Mouse (Mus musculus): Measurements from ENCODE around the gene Lrrfip2. TPM values are rescaled to one million over a fixed set of nuclear protein-coding genes. Genes with fewer than 3 reads are reported as not detected.

Gene Lrrfip2
- total RNA-seq, 2 experiments from 2014 or later = 77.9 to 138 TPM

DNA sequence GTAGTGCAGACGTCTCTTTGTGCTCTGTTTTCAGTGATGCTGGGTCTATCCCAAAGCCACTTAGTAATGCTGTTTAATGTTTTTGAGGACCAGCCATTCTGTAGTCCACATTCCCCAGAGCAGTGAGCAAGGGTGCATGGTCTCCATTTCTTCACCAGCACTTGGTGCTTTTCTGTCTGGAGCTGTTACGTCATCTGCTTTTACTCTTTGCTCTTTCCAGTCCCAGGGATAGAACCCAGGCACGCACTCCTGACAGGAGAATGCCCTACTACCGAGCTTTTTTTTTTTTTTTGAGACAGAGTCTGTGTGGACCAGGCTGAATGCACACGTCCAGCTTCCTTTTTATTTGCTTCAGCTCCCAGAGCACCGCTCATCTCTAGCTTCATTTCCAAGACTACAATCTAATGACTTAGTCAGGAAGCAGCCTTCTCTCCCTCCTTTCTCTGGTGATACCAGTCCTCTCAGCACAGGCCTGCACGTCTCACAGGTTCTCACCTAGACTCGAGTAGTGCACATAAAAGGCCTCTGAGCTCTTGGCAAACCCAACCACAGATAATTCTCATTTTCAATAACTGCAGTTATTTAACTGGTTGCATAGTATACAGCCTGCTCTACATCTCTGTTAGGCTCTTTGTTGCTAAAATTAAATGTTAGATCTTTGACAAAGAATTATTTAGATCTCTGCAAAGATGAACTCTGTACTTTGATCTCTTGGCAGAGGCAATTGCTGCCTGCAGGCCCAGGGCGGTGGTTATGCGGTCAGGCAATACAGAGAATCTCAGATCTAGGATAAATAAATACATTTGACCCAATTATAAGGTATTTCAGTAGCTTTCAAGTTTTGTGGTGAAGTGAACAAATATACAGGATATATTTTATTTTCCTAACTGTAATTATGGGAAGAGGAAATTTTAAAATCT, 94.0 kb downstream of the Lrrfip2 start:
- no peak for ATAC-seq (ENCODE audit: poor library complexity, severe bottlenecking)

- no peak for ATAC-seq (ENCODE audit: poor library complexity, severe bottlenecking)
Observed at GRCm38 (mm10) chr9:111213501-111213900, 96.1 kb downstream of the Lrrfip2 start.

- peak; percentile 85 for ATAC-seq (ENCODE audit: poor library complexity, severe bottlenecking)
Observed at GRCm38 (mm10) chr9:111216424-111216823, 99.0 kb downstream of the Lrrfip2 start.

DNA sequence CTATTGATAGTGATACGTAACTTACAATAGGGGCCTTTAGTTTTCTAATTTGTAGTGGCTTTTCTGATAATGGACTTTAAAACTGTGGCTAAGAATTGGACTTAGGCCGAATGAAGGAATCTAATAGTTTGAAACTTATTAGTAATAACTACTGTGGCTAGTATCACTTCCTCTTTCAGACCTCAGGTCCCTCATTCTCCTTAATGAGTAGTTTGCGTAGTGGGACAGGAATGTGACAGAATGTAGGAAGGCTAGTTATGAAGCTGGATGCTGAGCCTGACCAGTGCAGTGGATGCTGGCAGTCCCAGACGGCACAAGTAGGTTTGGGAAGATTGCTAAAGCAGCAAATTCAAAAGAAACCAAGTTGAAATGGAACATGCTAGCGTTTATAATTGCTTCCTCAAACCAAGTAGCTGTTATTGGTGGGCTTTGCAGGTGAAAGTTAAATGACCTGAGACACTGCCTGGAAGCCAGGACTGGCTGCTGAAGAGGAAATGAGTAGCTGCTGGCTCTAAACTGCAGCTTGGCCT, 103.2 kb downstream of the Lrrfip2 start:
- ATAC-seq (ENCODE audit: poor library complexity, severe bottlenecking) = peak; percentile 60

DNA sequence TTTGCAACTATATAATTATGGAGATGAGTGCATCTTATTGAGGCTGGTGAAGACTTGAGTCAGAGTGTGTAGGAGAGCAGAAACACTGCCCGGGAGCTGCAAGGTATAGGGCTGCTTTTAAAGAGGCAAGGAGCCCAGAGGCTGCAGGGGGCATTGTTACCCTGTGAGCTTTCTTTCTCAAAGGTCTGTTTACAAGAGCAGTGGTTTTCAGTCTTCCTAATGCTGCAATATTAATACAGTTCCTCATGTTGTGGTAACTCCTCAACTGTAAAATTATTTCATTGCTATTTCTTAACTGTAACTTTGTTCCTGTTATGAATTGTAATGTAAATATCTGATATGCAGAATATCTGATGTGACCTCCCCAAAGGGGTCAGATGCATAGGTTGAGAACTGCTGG, 104.2 kb downstream of the Lrrfip2 start:
- peak; percentile 64 for ATAC-seq (ENCODE audit: poor library complexity, severe bottlenecking)

DNA sequence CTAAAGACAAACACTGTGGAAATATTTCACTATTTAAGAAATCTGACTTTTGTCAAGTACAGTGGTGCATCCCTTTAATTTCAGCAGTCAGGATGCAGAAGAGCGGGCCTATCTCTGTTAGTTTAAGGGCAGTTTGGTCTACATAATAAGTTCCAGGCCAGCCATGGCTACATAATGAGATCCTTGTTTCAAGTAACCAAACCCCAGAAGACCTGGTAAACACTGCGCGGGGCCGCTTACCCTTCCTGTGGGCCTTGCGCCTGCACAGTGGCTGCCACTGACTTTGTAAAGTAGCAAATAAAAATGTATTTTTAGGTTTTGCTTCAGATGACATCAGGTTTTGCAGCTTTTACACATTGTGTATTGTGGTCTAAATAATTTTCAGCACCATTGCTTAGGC, 106.0 kb downstream of the Lrrfip2 start:
- ATAC-seq (ENCODE audit: poor library complexity, severe bottlenecking) = no peak

- ATAC-seq (ENCODE audit: poor library complexity, severe bottlenecking) = no peak
Observed at GRCm38 (mm10) chr9:111228446-111228845, 111.1 kb downstream of the Lrrfip2 start.

- ATAC-seq (ENCODE audit: poor library complexity, severe bottlenecking) = no peak
Observed at GRCm38 (mm10) chr9:111234701-111235100, 117.3 kb downstream of the Lrrfip2 start.

DNA sequence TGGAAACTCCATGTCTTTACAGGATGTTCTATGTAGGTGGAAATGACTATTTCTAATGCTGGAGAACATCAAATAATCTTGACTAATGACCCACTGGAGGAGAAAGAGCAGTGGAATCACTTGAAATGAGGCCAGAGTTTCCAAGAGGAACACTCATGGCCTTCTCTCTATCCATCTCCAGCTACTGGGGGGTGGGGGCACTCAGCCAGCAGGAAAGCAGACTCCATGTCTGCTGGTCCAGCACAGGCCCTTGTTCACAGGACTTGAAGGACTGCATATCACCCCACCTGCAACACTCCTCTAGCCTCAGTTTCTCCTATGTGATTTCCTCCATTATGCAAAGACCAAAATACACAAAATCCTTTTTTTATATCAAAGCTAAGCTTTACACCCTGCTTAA, 120.3 kb downstream of the Lrrfip2 start:
- no peak for ATAC-seq (ENCODE audit: poor library complexity, severe bottlenecking)

DNA sequence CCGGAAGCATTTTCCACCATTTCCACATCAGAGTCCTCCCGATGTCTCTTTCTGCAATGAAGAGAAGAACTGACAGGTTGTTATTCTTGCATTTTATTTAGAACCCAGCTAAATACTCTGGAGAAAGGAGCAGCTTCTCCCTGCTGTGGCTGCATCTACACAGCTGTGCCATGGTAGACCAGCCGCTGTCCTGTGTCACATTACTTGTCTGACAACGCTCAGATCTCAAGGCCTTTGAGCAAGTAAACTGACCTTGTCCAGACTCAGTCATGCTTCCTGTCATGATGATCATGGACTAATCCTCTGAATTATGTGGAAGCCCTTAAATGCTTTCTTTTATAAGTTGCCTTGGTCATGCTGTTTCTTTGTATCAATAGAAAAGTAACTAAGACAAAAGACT, 122.4 kb downstream of the Lrrfip2 start:
- ATAC-seq (ENCODE audit: poor library complexity, severe bottlenecking) = no peak

DNA sequence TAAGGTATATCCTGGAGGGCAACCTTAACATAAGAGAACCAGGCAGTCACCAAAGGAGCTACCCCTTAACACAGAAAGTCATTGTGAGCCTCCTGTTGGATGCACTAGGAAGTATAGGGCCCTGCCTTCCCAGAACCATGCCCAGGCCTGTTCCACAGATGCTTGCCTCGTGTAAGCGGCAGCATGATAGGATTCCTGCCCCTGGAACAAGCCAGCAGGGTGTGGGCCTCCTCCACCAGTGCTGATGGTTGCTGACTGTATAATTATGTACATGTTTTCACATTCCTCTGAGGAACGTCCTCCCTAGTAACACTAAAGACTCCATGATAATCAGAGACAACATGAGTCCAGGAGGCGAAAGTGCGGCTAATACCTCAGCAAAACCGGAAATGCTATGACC, 126.0 kb downstream of the Lrrfip2 start:
- no peak for ATAC-seq (ENCODE audit: poor library complexity, severe bottlenecking)

- no peak for ATAC-seq (ENCODE audit: poor library complexity, severe bottlenecking)
Observed at GRCm38 (mm10) chr9:111245546-111245945, 128.2 kb downstream of the Lrrfip2 start.

DNA sequence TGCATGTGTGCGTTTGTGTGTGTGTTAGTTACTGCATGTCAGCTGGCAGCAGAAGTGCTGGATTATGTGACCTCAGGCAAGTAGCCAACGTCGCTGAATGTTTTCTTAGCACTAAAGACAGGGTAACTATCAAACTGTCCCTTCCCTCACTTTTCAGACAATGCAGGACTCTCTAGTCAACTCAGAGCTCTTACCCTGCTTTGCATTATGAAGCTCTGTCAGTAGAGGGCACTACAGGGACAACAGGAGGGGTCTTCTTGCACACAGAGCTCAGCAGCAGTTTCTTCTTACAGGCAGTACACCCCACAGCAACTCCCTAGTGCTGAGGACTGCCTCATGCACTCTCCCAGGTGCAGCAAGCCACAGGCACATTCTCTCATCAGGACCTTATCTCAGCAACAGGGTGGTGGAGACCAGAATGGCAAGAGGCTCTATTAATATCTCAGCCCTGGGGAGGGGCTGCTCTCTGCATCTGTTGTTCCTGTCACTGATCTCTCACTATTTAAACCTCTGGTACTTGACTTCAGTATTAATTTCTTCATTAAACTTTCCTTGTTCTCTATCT, 130.4 kb downstream of the Lrrfip2 start:
- no peak for ATAC-seq (ENCODE audit: poor library complexity, severe bottlenecking)

DNA sequence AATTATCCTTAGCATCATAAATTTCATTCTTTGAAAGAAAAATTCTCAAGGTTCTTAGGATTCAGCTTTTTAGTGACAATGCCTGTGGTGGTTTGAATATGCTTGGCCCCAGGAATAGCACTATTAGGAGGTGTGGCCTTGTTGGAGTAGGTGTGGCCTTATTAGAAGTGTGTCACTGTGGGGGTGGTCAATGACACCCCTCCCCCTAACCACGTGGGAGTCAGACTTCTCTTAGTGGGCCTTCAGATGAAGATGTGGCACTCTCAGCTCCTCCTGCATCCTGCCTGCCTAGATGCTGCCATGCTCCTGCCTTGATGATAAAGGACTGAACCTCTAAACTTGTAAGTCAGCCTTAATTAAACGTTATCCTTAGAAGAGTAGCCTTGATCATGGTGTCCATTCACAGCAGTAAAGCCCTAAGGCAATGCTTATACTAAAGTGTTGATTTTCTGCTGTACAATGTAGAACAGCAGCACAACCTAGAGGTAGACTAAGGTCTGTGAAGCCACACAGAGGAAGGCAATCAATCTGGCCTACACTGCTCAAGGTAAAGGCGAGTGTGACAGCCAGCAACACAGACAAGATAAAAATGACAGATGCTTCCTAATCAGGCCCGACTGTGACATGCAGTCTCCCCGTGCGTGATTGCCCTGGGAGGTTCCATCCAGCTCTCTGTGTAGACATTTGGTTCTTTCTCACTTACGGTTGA, 134.9 kb downstream of the Lrrfip2 start:
- ATAC-seq (ENCODE audit: poor library complexity, severe bottlenecking) = no peak

DNA sequence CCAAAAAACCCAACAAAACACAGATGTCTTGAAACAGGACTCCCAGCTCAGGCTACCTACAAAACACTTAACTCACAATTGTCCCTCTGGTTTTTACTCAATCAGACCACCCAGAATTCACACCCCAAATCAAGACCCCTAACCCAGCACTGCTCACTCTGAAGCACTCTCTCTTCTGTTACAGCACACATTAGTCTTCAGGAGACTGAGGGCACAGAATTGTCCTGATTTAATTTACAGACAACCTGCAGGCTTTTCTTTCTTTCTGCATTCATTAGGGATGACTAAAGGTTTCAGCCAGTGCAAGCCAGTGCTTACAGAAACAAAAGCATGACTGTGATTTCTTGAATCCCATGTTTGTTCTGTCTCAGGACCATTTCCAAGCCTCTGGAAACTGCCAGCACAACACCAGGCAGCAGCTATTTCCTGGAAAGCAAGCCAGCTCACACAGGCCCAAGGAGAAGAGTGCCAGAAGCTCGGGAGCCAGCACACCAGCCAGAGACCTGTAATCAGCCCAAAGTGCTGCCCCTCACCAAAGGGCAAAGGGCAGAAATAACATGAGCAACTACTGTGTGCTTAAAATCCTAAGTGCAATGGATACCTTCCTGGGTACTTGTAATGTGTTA, 143.1 kb downstream of the Lrrfip2 start:
- ATAC-seq (ENCODE audit: poor library complexity, severe bottlenecking) = no peak

DNA sequence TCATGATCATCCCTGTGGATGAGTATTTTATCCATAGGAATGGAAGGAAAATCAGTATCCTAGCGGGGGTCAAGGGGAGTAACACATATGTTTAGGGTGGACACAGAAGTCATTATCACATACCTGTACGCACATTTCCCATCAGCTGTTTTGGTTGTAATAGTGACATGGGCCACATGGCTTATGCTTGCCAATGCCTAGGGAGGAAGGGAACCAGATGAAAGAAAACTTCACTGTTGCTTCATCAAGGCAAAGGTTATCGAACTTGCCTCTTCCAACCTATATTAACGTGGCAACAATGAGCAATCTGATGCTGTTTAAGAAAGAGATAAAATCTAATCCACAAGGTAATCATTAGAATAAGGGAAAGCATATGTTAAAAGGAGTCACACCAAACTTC, 144.0 kb downstream of the Lrrfip2 start:
- ATAC-seq (ENCODE audit: poor library complexity, severe bottlenecking) = no peak

DNA sequence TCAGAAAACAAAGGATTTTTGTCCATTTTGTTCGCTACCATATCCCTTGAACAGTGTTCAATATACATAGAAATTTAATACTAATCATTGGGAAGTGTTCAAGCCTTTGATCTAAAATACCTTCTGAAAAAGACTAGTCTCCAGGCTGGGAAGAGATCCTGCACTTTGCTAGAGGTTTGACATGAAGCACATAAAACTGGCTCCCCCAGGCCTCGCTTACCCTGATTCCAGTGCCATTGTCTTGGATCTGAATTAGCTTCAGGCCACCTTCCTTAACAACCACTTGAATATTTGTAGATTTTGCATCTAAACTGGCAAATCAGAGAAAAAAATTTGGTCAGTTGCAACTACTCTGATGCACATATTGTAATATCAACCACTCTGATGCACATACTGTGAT, 150.6 kb downstream of the Lrrfip2 start:
- ATAC-seq (ENCODE audit: poor library complexity, severe bottlenecking) = no peak

- no peak for ATAC-seq (ENCODE audit: poor library complexity, severe bottlenecking)
Observed at GRCm38 (mm10) chr9:111270606-111271005, 153.2 kb downstream of the Lrrfip2 start.

DNA sequence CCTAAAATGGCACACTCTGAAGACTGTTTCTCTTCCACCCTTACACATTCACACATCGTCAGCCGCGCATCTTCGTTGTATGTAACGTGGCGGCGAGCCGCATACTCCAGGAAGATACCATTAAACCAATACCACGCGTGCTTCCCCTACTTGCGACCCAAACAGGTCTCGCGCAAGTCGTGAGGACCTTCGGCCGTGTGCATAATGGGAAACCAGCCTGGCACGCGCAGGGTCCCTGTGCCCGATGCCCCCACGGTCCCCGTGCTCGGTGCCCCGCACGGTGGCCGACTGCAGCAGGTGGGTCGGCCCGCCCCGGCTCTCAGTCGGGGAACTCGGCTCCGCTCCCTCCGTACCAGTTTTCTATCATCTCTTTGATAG, 153.7 kb downstream of the Lrrfip2 start:
- ATAC-seq (ENCODE audit: poor library complexity, severe bottlenecking) = peak; percentile 31

DNA sequence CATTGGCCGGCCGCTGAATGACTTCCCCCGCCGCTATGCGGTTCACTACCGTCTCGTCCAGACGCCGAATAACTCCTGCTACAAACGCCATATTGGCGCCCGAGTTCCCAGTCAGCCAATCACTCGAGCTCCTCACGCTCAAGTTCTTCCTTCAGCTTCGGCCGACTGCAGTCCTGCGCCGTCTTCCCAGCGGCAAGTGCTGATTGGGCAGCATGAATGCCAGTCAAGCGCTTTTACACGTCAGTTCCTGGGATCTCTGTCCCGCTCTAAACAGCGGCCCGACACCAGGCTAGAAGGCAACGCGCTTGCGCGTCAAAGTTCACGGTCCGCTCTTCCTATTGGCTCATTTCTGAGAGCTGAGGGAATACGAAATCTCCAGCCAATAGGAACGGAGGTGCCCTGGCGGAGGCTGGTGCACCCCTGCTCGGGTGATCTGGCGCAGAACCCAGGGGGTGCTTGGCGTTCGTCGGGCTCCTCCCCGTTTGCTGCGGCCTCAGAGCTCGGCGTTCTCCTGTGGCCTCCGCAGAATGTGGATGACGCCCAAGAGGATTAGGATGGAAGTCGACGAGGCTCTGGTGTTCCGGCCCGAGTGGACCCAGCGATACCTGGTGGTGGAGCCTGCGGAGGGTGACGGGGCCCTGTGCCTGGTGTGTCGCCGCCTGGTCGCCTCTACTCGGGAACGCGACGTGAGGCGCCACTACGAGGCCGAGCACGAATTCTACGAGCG, 154.2 kb downstream of the Lrrfip2 start, which contains the start of the genes Mlh1 and Epm2aip1:
Gene Mlh1 (minus strand): TSS at position 358 of the 727 bp plus-strand sequence.
Gene Epm2aip1 (plus strand): TSS at position 496 of the 727 bp plus-strand sequence.
- peak; percentile 89 for ATAC-seq (ENCODE audit: poor library complexity, severe bottlenecking)
